Mouse (Mus musculus): Measurements from ENCODE around the gene Zbtb22. TPM values are rescaled to one million over a fixed set of nuclear protein-coding genes. Genes with fewer than 3 reads are reported as not detected.
A peak's percentile ranks its signal among the peaks of the same experiment; 100 is the strongest.
"Not testable (repeated sequence)": the region's sequence is repeated elsewhere in the genome, so short reads cannot be mapped to it uniquely, and the experiment has no call there.

Gene Zbtb22
- total RNA-seq, 2 experiments from 2014 or later, result 20.3 to 23.3 TPM

- DNase-seq (ENCODE audit: low spot score in 2 of 2), result not testable (repeated sequence)
These were observed 11.6 kb upstream of the Zbtb22 start for GRCm38 (mm10) chr17:33903911-33904651.

- DNase-seq (ENCODE audit: low spot score in 2 of 2), result not testable (repeated sequence)
These were observed 10.9 kb upstream of the Zbtb22 start, which contains the start of gene Platr17 for GRCm38 (mm10) chr17:33904835-33905234. Platr17 (plus strand) TSS chr17:33905135.

GRCm38 (mm10) chr17:33908331-33909076, 7.2 kb upstream of the Zbtb22 start:
- peak in 1 of 2 experiments; percentile 56 for DNase-seq (ENCODE audit: low spot score in 2 of 2)

- DNase-seq (ENCODE audit: low spot score in 2 of 2), result peak; percentile 97 to 99
These were observed 6.4 kb upstream of the Zbtb22 start, which contains the start of gene Daxx for GRCm38 (mm10) chr17:33909077-33909868. Daxx (plus strand) TSS chr17:33909414.

- peak; percentile 46 to 55 for DNase-seq (ENCODE audit: low spot score in 2 of 2)
These were observed 5.8 kb upstream of the Zbtb22 start for GRCm38 (mm10) chr17:33909869-33910250.

- DNase-seq (ENCODE audit: low spot score in 2 of 2), result no peak
These were observed 5.2 kb upstream of the Zbtb22 start for GRCm38 (mm10) chr17:33910346-33911051.

- DNase-seq (ENCODE audit: low spot score in 2 of 2), result no peak
These were observed 4.5 kb upstream of the Zbtb22 start for GRCm38 (mm10) chr17:33911052-33911812.

GRCm38 (mm10) chr17:33911813-33912414, 3.8 kb upstream of the Zbtb22 start:
- no peak for DNase-seq (ENCODE audit: low spot score in 2 of 2)

- DNase-seq (ENCODE audit: low spot score in 2 of 2), result no peak
These were observed 2.4 kb upstream of the Zbtb22 start for GRCm38 (mm10) chr17:33913264-33913663.

GRCm38 (mm10) chr17:33913905-33914304, 1.8 kb upstream of the Zbtb22 start:
- peak in 1 of 2 experiments; percentile 23 for DNase-seq (ENCODE audit: low spot score in 2 of 2)

GRCm38 (mm10) chr17:33914969-33915391, 724 bp upstream of the Zbtb22 start:
- DNase-seq (ENCODE audit: low spot score in 2 of 2), result peak in 1 of 2 experiments; percentile 29

- DNase-seq (ENCODE audit: low spot score in 2 of 2), result no peak
These were observed 590 bp downstream of the Zbtb22 start for GRCm38 (mm10) chr17:33916294-33916693.

GRCm38 (mm10) chr17:33916847-33917655, 1.3 kb downstream of the Zbtb22 start:
- peak in 1 of 2 experiments; percentile 32 for DNase-seq (ENCODE audit: low spot score in 2 of 2)

GRCm38 (mm10) chr17:33917656-33918292, 2.1 kb downstream of the Zbtb22 start:
- peak in 1 of 2 experiments; percentile 27 for DNase-seq (ENCODE audit: low spot score in 2 of 2)

- DNase-seq (ENCODE audit: low spot score in 2 of 2), result peak in 1 of 2 experiments; percentile 41
These were observed 2.8 kb downstream of the Zbtb22 start for GRCm38 (mm10) chr17:33918293-33919203.

- peak; percentile 73 to 75 for DNase-seq (ENCODE audit: low spot score in 2 of 2)
These were observed 3.9 kb downstream of the Zbtb22 start for GRCm38 (mm10) chr17:33919351-33920281.
